9 mouse cellular contexts compared by ENCODE assay signal in the genomic region with DNA sequence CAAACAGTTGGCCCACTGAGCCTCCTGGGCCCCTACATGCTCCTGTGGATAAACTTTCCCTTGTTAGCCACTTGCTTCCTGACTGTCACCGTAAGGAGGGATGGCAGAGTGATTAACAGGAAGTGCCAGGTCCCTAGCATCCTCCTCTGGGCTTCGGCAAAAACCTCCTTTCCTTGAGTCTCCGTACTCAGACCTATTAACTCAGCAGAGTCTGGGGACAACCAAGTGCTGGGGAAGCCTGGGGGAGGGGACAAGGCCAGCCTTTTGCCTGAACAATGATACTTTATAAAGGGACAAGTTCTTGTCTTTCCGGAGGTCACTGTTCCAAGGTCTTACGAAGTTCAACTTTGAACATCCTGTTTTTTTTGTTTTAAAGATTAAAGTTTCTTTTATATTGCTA. TPM values are rescaled to one million over a fixed set of nuclear protein-coding genes. Genes with fewer than 3 reads are reported as not detected.
DNase-seq lines count a peak whose midpoint lies in the region; ATAC-seq lines count a peak whose summit lies in the region.
"Had no signal": no experiment of that assay in that cellular context is flagged by ENCODE, and none has a peak within 500 bp of the region (broad histone marks: within the 10 kb centered on the region; RNA-seq: fewer than 3 reads in every experiment).

No protein-coding gene starts in this region.

- H3K27ac ChIP-seq in kidney, embryonic 14.5 days (ENCODE audit: low read depth, low read length), result peak overlapping the region; percentile 71; the same call in 1 of the 2 replicates
- H3K27ac ChIP-seq: midbrain, embryonic 13.5 days had no signal

- no peak overlapping the region for H3K9ac ChIP-seq in kidney, embryonic 14.5 days (ENCODE audit: low read depth, low read length)
- H3K9ac ChIP-seq: midbrain, embryonic 13.5 days had no signal

- H3K9me3 ChIP-seq in kidney, embryonic 14.5 days (ENCODE audit: control insufficient read depth, low read length), result no peaks in the 10 kb centered on the region
- H3K9me3 ChIP-seq: midbrain, embryonic 13.5 days had no signal

- H3K36me3 ChIP-seq in kidney, embryonic 14.5 days (ENCODE audit: control insufficient read depth, insufficient read depth, low read length), result peaks cover 8% of the 10 kb centered on the region; the same call in 1 of the 2 replicates

- H3K4me2 ChIP-seq in kidney, embryonic 14.5 days (replicated peaks; ENCODE audit: low read depth, low read length), result no peak overlapping the region
- H3K4me2 ChIP-seq: midbrain, embryonic 13.5 days had no signal

- 17% methylated on average over 5 of the region's 5 CpGs for WGBS in kidney, embryonic 14.5 days

- H3K27me3 ChIP-seq in kidney, embryonic 14.5 days (ENCODE audit: control insufficient read depth, insufficient read depth, low read length), result no peaks in the 10 kb centered on the region
- H3K27me3 ChIP-seq: midbrain, embryonic 13.5 days had no signal

- no peak overlapping the region for H3K4me3 ChIP-seq in kidney, embryonic 14.5 days (ENCODE audit: low read length)
- H3K4me3 ChIP-seq: midbrain, embryonic 13.5 days had no signal

- peaks cover 29% of the 10 kb centered on the region for H3K4me1 ChIP-seq in kidney, embryonic 14.5 days (ENCODE audit: control insufficient read depth, insufficient read depth, low read length)

- ATAC-seq in kidney, embryonic 14.5 days (ENCODE audit: low FRiP score, low TSS enrichment), result peak; percentile 40
- ATAC-seq: midbrain, embryonic 13.5 days had no signal

- peak; percentile 45 for DNase-seq in adrenal gland, adult 2 months
- DNase-seq in adrenal gland, adult 18-20 months (ENCODE audit: low spot score in 2 of 2), result no peak
- no peak for DNase-seq in kidney, adult 11 months
- peak; percentile 54 to 65 for DNase-seq in adrenal gland, postnatal 36 days
- peak; percentile 49 to 65 for DNase-seq in kidney, postnatal 25 days
- DNase-seq in neural tube, embryonic 10.5 days (ENCODE audit: extremely low spot score, low spot score), result no peak
- DNase-seq in right cerebral cortex, postnatal 4 days, result no peak

RNA-seq across cellular contexts. Expression of gene Fnbp1, which starts 54.7 kb away (rescaled TPM):
- 10 to 100 TPM; 59.7 to 73.4 TPM for total RNA-seq in adrenal gland, adult 2 months (2021)
- polyA plus RNA-seq in adrenal gland, adult 2 months (2012; rRNA removed), result 34.3 and 35.6 TPM in 2 replicates
- 10 to 100 TPM; 54.8 to 63.6 TPM for total RNA-seq in adrenal gland, adult 18-20 months (2021)
- 12.2 and 24.1 TPM in 2 replicates for polyA plus RNA-seq in kidney, embryonic 14.5 days (2014; fragmentation: Nextera tagmentation; extraction: Ambion mirVana)
- 10 to 100 TPM; 50.6 to 51.7 TPM for total RNA-seq in adrenal gland, postnatal 36 days (2021)

Comparison
In these comparisons a context has a peak if more than half of its experiments do, and no peak if none do; other contexts are left out.
1. DNase-seq: peak in adrenal gland, adult 2 months (single experiment), adrenal gland, postnatal 36 days (2 of 2) and kidney, postnatal 25 days (2 of 2); none in adrenal gland, adult 18-20 months (0 of 2), kidney, adult 11 months (single experiment), neural tube, embryonic 10.5 days (single experiment) and right cerebral cortex, postnatal 4 days (single experiment).